Mouse (Mus musculus) G1E-ER4 (cell line): ENCODE results near the gene 1810013L24Rik. TPM values are rescaled to one million over a fixed set of nuclear protein-coding genes. Genes with fewer than 3 reads are reported as not detected.

Experiments used
- GATA1 ChIP-seq: IDR thresholded peaks from one replicate; pipeline ENCODE4 v1.8.0; 2012; ENCODE audit warnings: low read length, inconsistent platforms
- polyA plus RNA-seq: library from polyadenylated mRNA; stranded (reverse); fragments of >175 nt; gene quantifications from 2 replicates; pipeline ENCODE4 v1.2.3, GENCODE M21; 2012

1810013L24Rik gene
- polyA plus RNA-seq = 13.5 and 18.2 TPM in 2 replicates

DNA sequence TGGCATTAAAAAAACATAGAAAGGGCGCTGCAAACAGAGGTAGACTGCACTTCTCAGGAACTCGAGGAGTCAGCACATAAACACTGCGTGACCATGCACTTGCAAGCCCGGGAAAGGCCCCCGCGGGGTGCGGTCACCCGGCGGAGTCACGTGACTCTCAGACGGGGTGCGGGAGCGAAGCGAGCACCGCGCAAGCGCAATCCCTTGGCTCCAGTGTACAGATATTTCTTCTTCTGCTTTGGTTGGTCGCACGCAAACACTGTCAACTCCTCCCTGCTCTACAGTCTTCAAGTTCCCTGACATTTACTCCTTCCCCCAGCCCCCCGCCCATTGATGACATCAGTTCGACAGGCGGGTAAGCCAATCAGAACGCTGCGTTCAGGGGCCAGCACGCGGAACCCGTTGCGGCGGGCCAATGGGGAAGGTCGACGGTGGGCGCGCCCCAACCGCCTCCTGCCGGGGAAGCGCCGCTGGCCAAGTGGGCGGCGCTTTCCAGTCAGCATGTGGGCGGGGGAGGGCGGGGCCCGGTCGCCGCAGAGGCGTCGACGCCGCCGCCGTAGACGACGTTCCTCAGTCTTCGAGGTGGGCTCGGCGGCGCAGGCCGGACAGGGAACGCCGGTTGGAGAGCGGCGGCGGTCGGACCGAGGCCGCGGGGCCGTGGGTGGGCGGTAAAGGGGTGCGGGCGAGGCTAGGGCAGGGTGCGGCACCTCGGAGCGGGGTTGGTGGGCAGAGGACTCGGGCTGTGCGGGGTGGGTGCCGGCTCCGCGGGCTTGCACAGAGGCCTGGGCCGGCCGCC, at the start of gene 1810013L24Rik:
TSS of gene 1810013L24Rik (plus strand) at position 537 of the 796 bp plus-strand sequence.
- no peak for TF ChIP-seq GATA1

DNA sequence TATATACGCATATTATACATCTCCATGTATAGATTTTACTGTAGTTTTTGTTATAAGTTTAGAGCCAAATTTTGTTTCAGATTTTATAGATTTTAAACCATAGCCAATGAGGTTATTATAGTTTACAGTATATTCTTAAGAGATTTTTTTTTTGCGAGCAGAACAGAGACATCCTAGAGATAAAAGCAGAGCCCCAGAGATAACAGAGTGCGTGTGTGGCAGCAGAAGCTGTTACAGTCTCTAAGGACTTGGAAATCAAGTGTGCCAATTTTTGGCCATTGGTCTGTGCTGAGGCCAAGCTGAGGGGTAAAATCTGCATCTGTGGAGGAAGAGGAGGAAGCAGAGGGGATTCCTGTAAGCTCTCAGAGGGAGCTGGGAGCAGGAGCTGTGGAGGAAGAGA, 49.7 kb upstream of the 1810013L24Rik start:
- no peak for TF ChIP-seq GATA1

DNA sequence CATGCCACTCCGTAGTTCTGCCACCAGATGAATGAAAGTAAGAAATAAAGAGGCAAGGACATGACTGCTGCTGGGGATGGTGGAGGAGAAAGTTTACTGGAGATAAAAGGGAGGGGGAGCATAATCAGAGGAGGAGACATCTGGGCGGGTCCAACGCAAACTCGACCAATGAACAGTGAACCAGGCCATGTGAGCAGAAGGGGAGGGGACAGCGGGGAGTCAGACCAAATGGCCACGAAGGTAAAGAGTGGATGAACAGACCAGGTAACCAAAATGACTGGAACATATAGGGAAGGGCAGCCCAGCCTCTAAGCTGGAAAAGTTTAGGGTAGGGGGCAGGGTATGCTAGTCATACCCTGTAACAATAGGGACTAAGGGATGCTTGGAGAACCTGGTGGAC, 48.7 kb upstream of the 1810013L24Rik start:
- no peak for TF ChIP-seq GATA1

DNA sequence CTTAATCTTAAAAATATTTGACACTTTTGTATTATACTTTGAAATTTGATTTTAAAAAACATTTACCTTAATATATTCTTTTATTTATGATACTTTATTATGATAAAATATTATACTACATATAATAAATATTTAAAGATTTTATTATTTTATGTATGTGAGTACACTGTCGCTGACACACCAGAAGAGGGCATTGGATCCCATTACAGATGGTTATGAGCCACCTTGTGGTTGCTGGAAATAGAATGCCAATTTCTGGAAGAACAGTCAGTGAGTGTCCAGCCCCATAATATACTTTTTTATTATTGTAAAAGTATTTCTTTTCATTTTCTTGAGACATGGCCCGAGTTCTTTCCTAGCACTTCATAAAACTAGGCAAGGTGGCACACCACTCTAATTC, 48.2 kb upstream of the 1810013L24Rik start:
- TF ChIP-seq GATA1 = no peak

DNA sequence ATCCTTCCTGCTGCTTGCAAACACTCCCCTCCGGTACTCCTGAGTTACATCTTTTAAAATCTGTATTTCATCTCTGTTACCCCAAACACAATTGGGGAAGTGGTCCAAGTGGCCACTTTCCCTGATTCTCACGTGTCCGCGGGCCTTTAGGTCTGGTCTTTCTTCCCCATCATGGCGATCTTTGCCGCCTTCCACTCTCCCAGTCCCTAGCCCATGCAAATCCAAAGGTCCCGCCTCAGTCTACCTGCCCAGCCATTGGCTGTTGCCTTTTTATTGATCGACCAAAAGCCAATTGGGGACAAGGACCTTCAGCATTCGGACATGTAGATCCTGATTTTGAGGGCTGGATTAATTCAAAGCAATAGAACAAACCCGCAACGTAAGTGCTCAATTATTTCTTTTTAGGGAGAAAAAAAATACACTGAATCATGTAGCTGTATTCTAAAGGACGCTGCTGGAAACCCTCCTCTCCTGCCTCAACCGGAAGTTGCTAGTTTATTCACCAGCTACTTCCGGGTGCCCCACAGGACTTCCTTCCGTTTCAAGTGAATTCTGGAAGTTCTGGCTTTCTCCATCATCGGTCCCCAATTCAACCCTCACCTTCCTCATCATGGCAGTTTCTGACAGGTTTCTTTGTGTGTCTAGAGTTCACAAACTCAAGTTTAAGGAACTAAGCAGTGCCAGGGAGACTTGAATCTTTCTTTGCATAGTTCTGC, 46.5 kb upstream of the 1810013L24Rik start:
- no peak for TF ChIP-seq GATA1

DNA sequence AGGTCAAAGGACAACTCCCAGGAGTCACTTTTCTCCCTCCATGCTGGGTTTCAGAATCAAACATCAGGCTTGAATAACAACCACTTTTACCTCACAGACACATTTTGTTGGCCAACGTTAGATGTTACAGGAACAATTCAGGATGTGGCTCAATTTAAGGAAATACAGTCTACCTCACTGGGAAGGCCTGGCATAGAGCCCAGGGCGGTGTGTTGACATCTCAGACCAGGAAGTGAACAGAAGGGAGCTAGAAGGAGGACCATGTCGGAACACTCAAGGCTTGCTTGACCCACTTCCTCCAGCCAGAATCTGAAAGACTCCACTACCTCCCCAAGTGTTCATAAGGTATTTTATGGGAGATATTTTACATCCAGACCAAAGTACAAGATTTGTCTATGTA, 45.1 kb upstream of the 1810013L24Rik start:
- TF ChIP-seq GATA1 = no peak

DNA sequence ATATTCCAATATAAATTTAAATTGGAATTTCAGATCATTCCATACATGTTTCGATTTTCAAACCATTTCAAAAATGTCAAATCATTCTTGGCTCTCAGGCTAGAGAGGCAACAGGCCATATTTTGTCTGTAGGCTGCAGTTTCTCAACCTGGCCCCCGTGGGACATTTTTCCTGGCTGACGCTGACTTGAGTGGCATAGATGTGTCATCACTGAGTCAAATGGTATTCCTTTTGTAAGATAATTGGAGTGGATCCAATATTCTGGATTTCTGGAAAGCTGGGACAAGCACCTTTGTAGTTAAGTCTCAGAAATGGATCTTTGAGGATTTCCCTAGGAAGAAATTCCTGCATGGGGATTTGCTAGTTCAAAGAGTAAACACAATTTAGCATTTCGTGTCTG, 39.0 kb upstream of the 1810013L24Rik start:
- no peak for TF ChIP-seq GATA1

DNA sequence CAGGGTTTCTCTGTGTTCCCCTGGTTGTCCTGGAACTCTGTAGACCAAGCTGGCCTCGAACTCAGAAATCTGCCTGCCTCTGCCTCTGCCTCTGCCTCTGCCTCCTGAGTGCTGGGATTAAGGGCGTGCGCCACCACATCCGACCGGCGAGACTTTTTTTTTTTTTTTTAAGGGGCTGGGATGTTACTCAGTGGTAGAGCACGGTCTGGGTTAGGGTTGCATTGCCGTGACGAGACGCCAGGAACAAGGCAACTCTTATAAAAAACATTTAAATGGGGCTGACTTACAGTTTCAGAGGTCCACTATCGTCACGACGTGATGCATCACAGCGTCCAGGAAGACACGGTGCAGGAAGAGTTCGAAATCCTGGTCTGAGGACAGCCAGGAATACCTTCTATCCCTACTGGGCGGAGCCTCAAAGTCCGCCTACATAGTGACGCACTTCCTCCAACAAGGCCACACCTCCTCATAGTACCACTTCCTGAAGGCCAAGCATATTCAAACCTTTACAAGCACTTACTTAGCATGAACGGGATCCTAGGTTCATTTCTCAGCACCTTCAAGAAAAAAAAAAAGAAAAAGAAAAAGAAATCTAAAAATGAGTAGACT, 37.8 kb upstream of the 1810013L24Rik start, which contains the start of gene Usp7:
TSS of gene Usp7 (minus strand) at position 360 of the 609 bp plus-strand sequence.
- no peak for TF ChIP-seq GATA1

DNA sequence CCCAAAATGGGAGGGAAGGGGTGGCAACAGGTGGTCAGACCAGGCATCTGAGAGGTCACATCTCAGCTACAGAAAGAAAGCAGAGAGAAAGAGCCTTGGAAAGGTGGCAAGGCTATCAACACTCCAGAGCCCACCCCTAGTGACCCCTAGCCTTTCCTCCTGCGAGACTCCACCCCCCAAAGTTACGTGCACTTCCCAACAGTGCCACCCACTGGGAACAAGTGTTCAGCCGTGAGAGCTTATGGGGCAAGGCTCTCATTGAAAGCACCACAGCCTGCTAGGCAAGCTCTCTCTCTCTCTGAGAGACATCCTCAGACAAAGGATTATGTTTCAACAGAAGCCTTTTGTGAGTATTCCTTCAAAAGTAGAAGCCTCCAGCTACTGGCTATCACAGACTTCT, 34.9 kb upstream of the 1810013L24Rik start:
- TF ChIP-seq GATA1 = no peak

DNA sequence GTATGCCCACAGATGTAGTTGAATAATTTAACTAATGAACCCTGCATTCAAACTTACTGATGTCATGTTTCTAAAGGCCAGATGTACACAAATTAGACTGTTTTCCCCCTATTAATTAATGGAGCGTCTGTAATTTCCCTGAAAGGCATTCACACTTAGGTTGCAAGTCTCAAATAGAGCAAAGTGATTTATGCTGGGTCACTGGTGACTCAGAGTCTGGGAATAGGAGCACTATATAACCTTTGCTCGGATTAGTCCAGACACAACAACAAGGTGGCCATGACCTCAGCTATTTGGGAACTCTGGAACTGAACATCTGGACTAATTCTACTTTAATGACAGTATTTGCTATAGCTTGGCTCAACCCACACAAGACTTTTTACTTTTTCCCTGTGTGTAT, 34.0 kb upstream of the 1810013L24Rik start:
- TF ChIP-seq GATA1 = no peak

DNA sequence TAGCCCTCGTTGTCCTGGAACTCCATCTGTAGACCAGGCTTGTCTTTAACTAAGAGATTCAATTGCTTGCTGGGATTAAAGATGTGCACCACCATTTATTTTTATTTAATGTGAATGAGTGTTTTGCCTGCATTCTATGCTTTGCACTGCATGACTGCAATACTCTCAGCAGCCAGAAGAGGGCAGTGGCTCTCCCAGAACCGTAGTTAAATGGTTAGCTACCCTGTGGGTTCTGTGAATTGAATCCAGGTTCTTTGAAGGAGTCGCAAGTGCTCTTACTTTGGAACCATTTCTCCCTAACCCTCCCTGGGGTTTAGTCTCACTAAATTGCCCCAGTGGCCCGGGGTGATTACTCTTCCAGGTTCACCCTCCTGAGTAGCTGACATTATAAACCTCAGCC, 23.2 kb upstream of the 1810013L24Rik start:
- TF ChIP-seq GATA1 = no peak

DNA sequence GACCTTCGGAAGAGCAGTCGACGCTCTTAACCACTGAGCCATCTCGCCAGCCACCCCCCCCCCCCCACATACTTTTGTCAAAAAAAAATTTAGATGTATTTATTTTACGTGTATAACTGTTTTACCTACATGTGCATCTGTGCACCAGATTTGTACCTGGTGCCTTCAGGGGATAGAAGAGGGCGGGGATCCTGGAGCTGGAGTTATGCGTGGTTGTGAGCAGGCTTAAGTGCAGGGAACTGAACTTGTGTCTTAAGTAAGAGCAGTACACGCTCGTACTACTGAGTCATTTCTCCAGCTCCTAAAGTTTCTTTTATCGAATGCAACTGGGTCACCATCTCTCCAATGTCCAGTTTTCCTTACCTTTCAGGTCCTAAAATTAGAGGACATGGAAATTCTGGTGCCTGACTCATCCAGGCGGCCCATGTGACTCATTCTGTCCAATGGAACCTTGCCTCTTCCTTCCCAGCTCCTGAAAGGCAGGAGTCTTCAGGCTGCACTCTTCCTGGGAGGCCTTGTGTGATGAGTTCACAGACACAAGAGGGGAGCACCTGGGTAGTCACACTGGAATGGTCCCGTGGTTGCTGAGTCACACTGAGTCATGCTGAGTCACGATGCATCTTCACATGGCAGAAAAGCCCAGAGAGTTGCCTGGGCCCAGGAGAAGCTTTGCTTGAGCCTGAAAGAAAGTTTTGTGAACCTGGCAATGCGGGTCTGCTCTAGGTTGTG, 19.3 kb upstream of the 1810013L24Rik start:
- TF ChIP-seq GATA1 = no peak

DNA sequence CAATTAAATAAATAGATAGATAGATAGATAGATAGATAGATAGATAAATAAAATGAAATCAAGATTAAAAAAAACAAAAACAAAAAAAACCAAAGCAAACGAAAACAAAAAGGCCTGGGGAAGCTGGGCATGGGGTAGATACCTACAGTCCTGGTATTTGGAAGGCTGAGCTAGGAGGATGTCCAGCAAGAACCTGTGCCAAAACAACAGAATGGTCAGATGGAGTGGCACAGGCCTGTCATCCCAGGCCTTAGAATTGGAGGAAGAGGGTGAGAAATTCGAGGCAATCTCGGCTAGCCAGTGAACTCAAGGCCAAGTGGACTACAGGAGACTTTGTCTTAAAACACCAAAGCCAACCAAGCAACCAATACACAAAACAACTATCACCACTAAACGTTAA, 12.0 kb upstream of the 1810013L24Rik start:
- no peak for TF ChIP-seq GATA1

DNA sequence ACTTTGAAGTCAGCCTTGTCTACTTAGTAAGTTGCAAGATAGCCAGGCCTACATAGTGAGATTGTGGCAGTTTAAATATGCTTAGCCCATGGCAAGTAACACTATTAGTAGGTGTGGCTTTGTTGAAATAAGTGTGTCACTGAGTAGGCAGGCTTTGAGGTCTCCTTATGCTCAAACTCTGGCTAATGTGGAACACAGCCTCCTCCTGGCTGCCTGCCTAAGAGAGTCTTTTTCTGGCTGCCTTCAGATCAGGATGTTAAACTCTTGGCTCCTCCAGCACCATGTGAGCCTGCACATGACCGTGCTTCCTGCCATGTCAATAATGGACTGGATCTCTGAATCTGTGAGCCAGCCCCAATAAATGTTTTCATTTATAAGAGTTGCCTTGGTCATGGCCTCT, 8.5 kb upstream of the 1810013L24Rik start:
- no peak for TF ChIP-seq GATA1

DNA sequence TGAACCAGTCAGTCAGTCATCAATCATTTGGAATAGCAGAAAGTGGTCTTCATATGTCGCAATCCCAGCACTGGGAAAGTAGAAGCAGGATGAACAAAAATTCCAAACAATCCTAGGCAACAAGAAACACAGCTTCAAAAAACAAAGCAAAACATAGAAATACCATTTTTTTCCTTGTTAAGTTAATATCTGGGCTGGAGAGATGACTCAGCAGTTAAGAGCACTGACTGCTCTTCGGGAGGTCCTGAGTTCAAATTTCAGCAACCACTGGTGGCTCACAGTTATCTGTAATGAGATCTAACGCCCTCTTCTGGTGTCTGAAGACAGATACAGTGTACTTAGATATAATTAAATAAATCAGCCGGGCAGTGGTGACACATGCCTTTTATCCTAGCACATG, 7.3 kb upstream of the 1810013L24Rik start:
- TF ChIP-seq GATA1 = no peak

DNA sequence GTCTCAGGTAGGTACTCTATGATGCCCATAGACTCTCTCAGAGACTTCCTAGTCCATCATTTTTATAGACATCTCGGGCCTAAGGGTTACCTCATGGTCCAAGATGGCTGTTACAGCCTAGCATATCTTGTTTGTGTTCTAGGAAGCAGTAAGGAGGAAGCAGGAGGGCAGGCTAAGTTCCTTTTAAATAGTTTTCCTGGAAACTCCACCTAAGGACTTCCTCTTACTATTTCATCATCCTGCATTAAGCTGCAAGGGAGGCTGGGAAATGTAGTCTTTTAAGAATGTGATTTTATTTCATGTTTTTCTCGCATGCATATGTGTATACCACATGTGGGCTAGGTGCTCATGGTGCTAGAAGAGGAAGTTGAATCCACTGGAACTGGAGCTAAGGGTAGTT, 6.2 kb upstream of the 1810013L24Rik start:
- TF ChIP-seq GATA1 = no peak

DNA sequence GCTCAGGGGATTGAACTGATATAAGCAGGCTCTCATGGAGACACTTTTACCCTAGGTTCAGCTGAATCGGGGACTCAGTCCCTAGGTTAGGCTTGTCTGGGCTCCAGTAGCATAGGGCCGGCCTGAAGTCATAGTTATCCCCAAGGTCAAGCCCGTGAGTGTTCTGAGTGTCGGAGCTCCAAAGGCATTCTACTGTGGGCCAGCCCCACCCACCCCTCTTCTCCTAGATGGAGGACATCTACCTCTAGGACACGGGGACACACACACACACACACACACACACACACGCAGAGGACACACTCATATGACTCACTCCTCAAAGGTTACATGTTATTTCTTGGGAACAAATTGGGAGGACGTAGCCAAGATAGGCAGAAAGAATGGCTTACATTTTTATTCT, 2.5 kb upstream of the 1810013L24Rik start:
- no peak for TF ChIP-seq GATA1
